Mouse (Mus musculus): ENCODE measurements at regions not wholly inside any gene's neighbourhood (a gene's known extent, or its start where the extent isn't known, plus 50 kb on each side); places are given as distances from the start of the nearest gene placed in this dataset.
"Not testable (repeated sequence)": the region's sequence is repeated elsewhere in the genome, so short reads cannot be mapped to it uniquely, and the experiment has no call there.

DNA sequence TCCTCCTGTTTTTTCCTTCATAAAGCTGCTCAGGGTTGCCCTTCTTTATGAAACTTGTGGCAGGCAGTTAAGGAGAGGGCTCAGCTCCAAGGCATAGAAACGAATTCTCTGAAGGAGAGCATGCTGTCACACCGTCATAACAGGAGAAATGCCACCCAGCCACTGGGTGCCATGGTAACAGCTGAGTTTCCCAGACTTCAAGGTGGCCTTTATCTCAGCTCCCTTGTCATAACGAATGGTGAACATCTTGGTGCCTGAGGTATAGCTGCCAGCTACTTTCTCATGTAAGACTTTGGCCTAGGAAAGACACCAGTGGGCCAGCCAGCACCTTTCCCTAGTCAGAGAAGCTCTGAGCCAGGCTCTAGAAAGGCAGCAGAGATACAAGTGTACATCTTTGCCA, 182.5 kb upstream of the Afdn start:
- no peak for TF ChIP-seq FLI1 (IDR thresholded peaks at IDR 0.05; ENCODE audit: low read length)
- no peak for TF ChIP-seq GATA1 (IDR thresholded peaks at IDR 0.05; ENCODE audit: borderline replicate concordance, low read length)
- no peaks in the 10 kb centered on the region for H3K36me3 ChIP-seq (replicated peaks; ENCODE audit: low read length)
- no peaks in the 10 kb centered on the region for H3K4me1 ChIP-seq
- no peaks in the 10 kb centered on the region for H3K27me3 ChIP-seq (replicated peaks)
- no peak overlapping the region for H3K4me3 ChIP-seq (replicated peaks)
- H3K9me3 ChIP-seq = peaks cover 70% of the 10 kb centered on the region

DNA sequence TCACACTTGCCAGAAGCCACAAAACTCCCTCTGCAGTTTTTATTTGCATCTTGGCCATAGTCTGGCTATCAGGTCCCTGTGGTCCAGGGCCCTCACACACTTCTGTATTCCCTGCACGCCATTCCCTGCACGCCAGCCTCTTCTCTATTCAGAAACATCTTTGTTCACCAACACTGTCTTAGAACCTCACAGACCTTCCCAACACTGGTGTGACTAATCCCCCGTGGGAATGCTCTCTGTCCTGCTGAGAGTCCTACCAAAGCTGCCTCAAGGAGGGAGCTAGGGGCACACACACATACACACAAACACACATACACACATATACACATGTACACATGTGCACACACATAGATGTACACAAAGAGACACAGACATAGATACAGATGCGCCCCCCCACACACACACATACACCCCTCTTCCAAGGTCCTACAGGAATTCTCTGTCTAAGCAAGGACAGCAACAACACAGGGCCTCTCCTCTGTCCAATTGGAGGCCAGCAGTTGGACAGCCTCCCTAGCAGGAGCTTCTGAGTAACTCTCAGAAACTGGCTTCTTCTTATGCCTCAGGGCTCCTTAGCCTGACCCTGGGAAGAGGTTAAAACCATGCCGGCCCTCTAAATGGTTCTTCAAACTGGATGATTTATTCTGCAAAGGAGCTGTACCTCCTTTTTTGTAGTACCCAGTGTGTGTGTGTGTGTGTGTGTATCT, 179.0 kb upstream of the Afdn start:
- H3K27me3 ChIP-seq (replicated peaks) = no peaks in the 10 kb centered on the region
- H3K4me1 ChIP-seq = no peaks in the 10 kb centered on the region
- TF ChIP-seq GATA1 (IDR thresholded peaks at IDR 0.05; ENCODE audit: borderline replicate concordance, low read length) = no peak
- TF ChIP-seq FLI1 (IDR thresholded peaks at IDR 0.05; ENCODE audit: low read length) = no peak
- H3K36me3 ChIP-seq (replicated peaks; ENCODE audit: low read length) = no peaks in the 10 kb centered on the region
- no peak overlapping the region for H3K4me3 ChIP-seq (replicated peaks)
- H3K9me3 ChIP-seq = peaks cover 61% of the 10 kb centered on the region

DNA sequence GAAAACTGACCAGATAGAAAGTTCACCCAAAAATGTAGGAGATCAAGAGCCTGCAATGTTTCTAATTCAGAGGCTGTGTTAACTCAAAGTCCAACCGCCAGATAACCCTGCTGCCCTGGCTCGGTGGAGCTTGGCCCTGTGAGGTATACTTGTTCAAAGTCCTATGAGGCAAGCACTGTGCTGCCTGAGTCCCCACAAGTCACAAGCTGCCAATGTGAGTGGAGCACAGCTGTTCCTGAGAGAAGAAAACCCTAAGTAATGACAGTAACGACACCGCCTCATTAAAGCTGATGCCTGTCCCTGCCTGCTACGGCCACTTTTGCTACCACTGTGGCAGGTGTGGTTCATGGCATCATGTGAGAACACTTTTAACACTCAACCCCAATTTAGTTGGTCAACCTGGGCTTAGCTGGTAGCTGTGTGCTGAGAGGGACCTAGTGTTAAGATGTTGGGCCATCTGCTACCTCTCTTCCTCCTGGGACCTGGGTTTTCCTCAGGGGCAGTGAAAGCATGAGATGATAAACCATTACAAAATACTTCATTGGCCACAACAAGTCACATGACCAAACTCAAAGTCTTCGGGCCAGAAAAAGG, 178.2 kb upstream of the Afdn start:
- H3K4me3 ChIP-seq (replicated peaks) = peak overlapping the region; percentile 7
- no peaks in the 10 kb centered on the region for H3K36me3 ChIP-seq (replicated peaks; ENCODE audit: low read length)
- H3K4me1 ChIP-seq = no peaks in the 10 kb centered on the region
- H3K9me3 ChIP-seq = peaks cover 60% of the 10 kb centered on the region
- H3K27me3 ChIP-seq (replicated peaks) = no peaks in the 10 kb centered on the region
- TF ChIP-seq FLI1 (IDR thresholded peaks at IDR 0.05; ENCODE audit: low read length) (no peak), GATA1 (IDR thresholded peaks at IDR 0.05; ENCODE audit: borderline replicate concordance, low read length) (no peak)

DNA sequence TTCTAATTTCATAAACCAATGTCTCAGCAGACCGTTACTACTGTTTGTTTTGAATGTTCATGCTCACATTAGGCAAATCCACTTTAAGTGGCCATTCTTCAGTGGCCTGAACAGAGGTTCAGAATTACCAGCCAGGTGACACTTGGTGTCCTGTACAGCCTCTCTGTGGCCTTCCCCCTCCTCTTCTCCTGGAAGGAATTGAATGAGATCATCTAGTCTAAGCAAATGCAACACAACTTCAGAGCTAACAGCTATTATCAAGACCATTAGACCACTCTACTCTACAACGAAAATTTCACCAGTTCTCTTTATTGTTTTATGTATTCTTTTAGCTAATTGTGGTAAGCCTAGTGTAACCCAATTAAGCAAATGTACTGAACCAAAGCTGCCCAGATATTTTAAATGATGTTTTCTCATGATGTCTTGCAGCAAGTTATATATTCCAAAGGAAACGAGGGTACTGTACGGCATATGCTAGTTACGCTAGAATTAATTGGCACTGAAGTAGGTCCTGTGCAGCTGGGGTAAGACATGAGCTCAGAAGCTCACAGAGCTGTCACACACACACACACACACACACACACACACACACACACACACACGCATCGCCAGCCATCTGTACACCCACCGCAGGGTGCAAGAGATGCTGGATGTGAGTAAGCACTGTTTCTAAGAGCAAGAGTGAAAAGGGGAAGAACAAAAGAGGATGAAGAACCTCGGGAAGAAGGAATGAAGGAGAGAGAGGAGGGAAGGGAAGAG, 176.7 kb upstream of the Afdn start:
- Histone ChIP-seq H3K27me3 (replicated peaks) (no peaks in the 10 kb centered on the region), H3K9me3 (peaks cover 56% of the 10 kb centered on the region)
- TF ChIP-seq FLI1 (IDR thresholded peaks at IDR 0.05; ENCODE audit: low read length) (no peak), GATA1 (IDR thresholded peaks at IDR 0.05; ENCODE audit: borderline replicate concordance, low read length) (no peak)

DNA sequence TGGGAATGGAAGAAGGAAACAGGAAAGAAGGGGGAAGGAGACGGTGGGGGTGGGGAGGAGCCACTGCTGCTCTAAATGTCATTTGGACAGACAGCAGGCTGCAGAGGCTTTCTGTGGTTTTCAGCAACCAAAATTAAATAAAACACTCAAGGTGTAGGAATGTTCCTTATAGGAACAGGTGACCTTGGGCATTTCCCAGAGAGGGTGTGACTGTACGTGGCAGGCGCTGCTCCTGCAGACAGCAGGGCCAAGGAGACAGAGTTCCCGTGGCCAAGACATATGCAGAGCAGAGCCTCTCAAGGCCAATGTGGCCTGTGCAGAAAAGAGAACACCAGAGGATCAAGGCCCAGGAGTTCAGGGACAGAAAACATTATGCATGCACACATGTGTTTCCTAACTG, 175.9 kb upstream of the Afdn start:
- Histone ChIP-seq H3K36me3 (replicated peaks; ENCODE audit: low read length) (no peaks in the 10 kb centered on the region), H3K4me3 (replicated peaks) (no peak overlapping the region), H3K9me3 (peaks cover 56% of the 10 kb centered on the region), H3K27me3 (replicated peaks) (no peaks in the 10 kb centered on the region), H3K4me1 (no peaks in the 10 kb centered on the region)
- no peak for TF ChIP-seq GATA1 (IDR thresholded peaks at IDR 0.05; ENCODE audit: borderline replicate concordance, low read length)
- no peak for TF ChIP-seq FLI1 (IDR thresholded peaks at IDR 0.05; ENCODE audit: low read length)

More for the DNA sequence above, 176.7 kb upstream of the Afdn start:
- Histone ChIP-seq H3K4me1 (no peaks in the 10 kb centered on the region), H3K4me3 (replicated peaks) (no peak overlapping the region), H3K36me3 (replicated peaks; ENCODE audit: low read length) (no peaks in the 10 kb centered on the region)

DNA sequence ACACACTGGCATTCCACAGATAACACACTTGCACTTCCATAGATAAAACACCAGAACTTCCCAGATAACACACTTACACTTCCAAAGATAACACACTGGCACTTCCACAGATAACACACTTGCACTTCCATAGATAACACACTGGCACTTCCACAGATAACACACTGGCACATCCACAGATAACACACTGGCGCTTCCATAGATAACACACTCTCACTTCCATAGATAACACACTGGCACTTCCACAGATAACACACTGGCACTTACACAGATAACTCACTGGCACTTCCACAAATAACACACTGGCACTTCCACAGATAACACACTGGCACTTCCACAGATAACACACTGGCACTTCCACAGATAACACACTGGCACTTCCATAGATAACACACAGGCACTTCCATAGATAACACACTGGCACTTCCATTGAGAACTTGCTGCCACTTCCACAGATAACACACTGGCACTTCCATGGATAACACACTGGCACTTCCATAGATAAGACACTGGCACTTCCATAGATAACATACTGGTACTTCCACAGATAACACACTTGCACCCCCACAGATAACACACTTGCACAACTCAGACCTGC, 170.0 kb upstream of the Afdn start:
- H3K36me3 ChIP-seq (replicated peaks; ENCODE audit: low read length); H3K4me3 ChIP-seq (replicated peaks); H3K4me1 ChIP-seq; H3K27me3 ChIP-seq (replicated peaks): not testable (repeated sequence)
- peak; percentile 69 for TF ChIP-seq GATA1 (IDR thresholded peaks at IDR 0.05; ENCODE audit: borderline replicate concordance, low read length)
- H3K9me3 ChIP-seq = peaks cover 17% of the 10 kb centered on the region

Measured in megakaryocyte, embryonic 14.5 days (primary cell).